Mouse (Mus musculus) forebrain, embryonic 12.5 days (tissue): ENCODE data around the gene Emilin1. TPM values are rescaled to one million over a fixed set of nuclear protein-coding genes. Genes with fewer than 3 reads are reported as not detected.
"Not testable (repeated sequence)": the region's sequence is repeated elsewhere in the genome, so short reads cannot be mapped to it uniquely, and the experiment has no call there.

ENCODE experiments used
- ATAC-seq: fragments of 200-750 bp; cut with Nextera tagmentation; 2 replicates; pipeline ENCODE4 v1.8.0; 2017; ENCODE audit warnings: moderate TSS enrichment; ENCODE audit not compliant: low FRiP score
- H3K27ac ChIP-seq: fragments of 300-500 bp; sonication (generic); 2 replicates; pipeline ENCODE4 v1.5.1; 2016; ENCODE audit warnings: mild to moderate bottlenecking
- H3K27me3 ChIP-seq: fragments of 300-500 bp; sonication (generic); 2 replicates; pipeline ENCODE4 v1.6.1; 2016; ENCODE audit warnings: mild to moderate bottlenecking
- H3K36me3 ChIP-seq: fragments of 300-500 bp; sonication (generic); replicated peaks from 2 replicates; pipeline ENCODE4 v1.6.1; 2016; ENCODE audit warnings: mild to moderate bottlenecking
- H3K4me1 ChIP-seq: fragments of 300-500 bp; sonication (generic); 2 replicates; pipeline ENCODE4 v1.6.1; 2016
- H3K4me2 ChIP-seq: fragments of 300-500 bp; sonication (generic); 2 replicates; pipeline ENCODE4 v1.6.1; 2016; ENCODE audit warnings: mild to moderate bottlenecking, moderate library complexity
- H3K4me3 ChIP-seq: fragments of 300-500 bp; sonication (generic); replicated peaks from 2 replicates; pipeline ENCODE4 v1.5.1; 2016; ENCODE audit warnings: mild to moderate bottlenecking
- H3K9ac ChIP-seq: fragments of 300-500 bp; sonication (generic); 2 replicates; pipeline ENCODE4 v1.6.1; 2016; ENCODE audit warnings: mild to moderate bottlenecking
- H3K9me3 ChIP-seq: fragments of 300-500 bp; sonication (generic); 2 replicates; pipeline ENCODE4 v1.6.1; 2016
- whole genome bisulfite sequencing: fragments of 180-500 bp; shearing (Covaris S2); methylation state at CpG from one replicate; pipeline ENCODE4 v1.1.7; 2016; 5-methylcytosine and 5-hydroxymethylcytosine counted together
- polyA plus RNA-seq: library from polyadenylated mRNA; unstranded; fragments of >200 nt; fragmentation: Nextera tagmentation; extraction: Ambion mirVana; gene quantifications from 2 replicates; pipeline ENCODE4 v1.2.1, GENCODE M21; 2016

The Emilin1 gene
- polyA plus RNA-seq, 1 experiment from 2014 or later, result 52.4 TPM

- ATAC-seq, H3K9ac ChIP-seq, H3K27ac ChIP-seq, H3K4me2 ChIP-seq, H3K27me3 ChIP-seq, H3K4me1 ChIP-seq, H3K4me3 ChIP-seq, H3K9me3 ChIP-seq: not testable (repeated sequence)
- WGBS, result 89% methylated on average over 4 of the region's 4 CpGs
- H3K36me3 ChIP-seq, result peaks cover 14% of the 10 kb centered on the region
Observed at GRCm38 (mm10) chr5:30881839-30882238, 31.4 kb upstream of the Emilin1 start.

GRCm38 (mm10) chr5:30886209-30886608 is 27.0 kb upstream of the Emilin1 start:
- no peak overlapping the region for H3K9ac ChIP-seq
- H3K4me2 ChIP-seq, result peak overlapping the region; percentile 69; the same call in 1 of the 2 replicates
- no peak overlapping the region for H3K27ac ChIP-seq
- H3K9me3 ChIP-seq, result no peaks in the 10 kb centered on the region
- H3K4me1 ChIP-seq, result peaks cover 17% of the 10 kb centered on the region
- peaks cover 9% of the 10 kb centered on the region for H3K36me3 ChIP-seq
- no peaks in the 10 kb centered on the region for H3K27me3 ChIP-seq
- ATAC-seq, result no peak
- 47% methylated on average over 4 of the region's 4 CpGs for WGBS
- H3K4me3 ChIP-seq, result no peak overlapping the region

- 25% methylated on average over 5 of the region's 5 CpGs for WGBS
- Histone ChIP-seq H3K9ac (peak overlapping the region; percentile 77), H3K27ac (peak overlapping the region; percentile 98), H3K4me2 (peak overlapping the region; percentile 69), H3K4me3 (peak overlapping the region; percentile 82), H3K36me3 (peaks cover 14% of the 10 kb centered on the region), H3K4me1 (peaks cover 17% of the 10 kb centered on the region), H3K27me3 (no peaks in the 10 kb centered on the region), H3K9me3 (no peaks in the 10 kb centered on the region)
- no peak for ATAC-seq
Observed at GRCm38 (mm10) chr5:30886731-30887130, 26.5 kb upstream of the Emilin1 start.

- H3K27ac ChIP-seq, result peak overlapping the region; percentile 98
- H3K36me3 ChIP-seq, result peaks cover 20% of the 10 kb centered on the region
- H3K9me3 ChIP-seq, result no peaks in the 10 kb centered on the region
- peak overlapping the region; percentile 69 for H3K4me2 ChIP-seq
- H3K27me3 ChIP-seq, result no peaks in the 10 kb centered on the region
- ATAC-seq, result peak; percentile 45
- H3K9ac ChIP-seq, result peak overlapping the region; percentile 77
- H3K4me1 ChIP-seq, result peaks cover 17% of the 10 kb centered on the region
- WGBS, result under 1% methylated on average over 19 of the region's 19 CpGs
- H3K4me3 ChIP-seq, result peak overlapping the region; percentile 82
Observed at GRCm38 (mm10) chr5:30887331-30887761, 25.9 kb upstream of the Emilin1 start.

GRCm38 (mm10) chr5:30887858-30888336 is 25.3 kb upstream of the Emilin1 start:
- H3K4me3 ChIP-seq, result peak overlapping the region; percentile 82
- peak overlapping the region; percentile 69 for H3K4me2 ChIP-seq
- WGBS, result under 1% methylated on average over 28 of the region's 28 CpGs
- H3K27ac ChIP-seq, result peak overlapping the region; percentile 98
- peaks cover 17% of the 10 kb centered on the region for H3K4me1 ChIP-seq
- H3K9ac ChIP-seq, result peak overlapping the region; percentile 77
- H3K27me3 ChIP-seq, result no peaks in the 10 kb centered on the region
- ATAC-seq, result peak; percentile 86
- peaks cover 26% of the 10 kb centered on the region for H3K36me3 ChIP-seq
- H3K9me3 ChIP-seq, result no peaks in the 10 kb centered on the region

- H3K36me3 ChIP-seq, result peaks cover 32% of the 10 kb centered on the region
- peak within 1 kb of the TSS; percentile 98 for H3K27ac ChIP-seq
- H3K27me3 ChIP-seq, result no peaks in the 10 kb centered on the region
- peak within 1 kb of the TSS; percentile 69 for H3K4me2 ChIP-seq
- peak within 1 kb of the TSS; percentile 83 for H3K9ac ChIP-seq
- H3K4me3 ChIP-seq, result peak within 1 kb of the TSS; percentile 82
- under 1% methylated on average over 33 of the region's 42 CpGs for WGBS
- peaks cover 17% of the 10 kb centered on the region for H3K4me1 ChIP-seq
- ATAC-seq, result peak; percentile 92
- no peaks in the 10 kb centered on the region for H3K9me3 ChIP-seq
Observed at GRCm38 (mm10) chr5:30888337-30889087, 24.7 kb upstream of the Emilin1 start, which contains the start of gene Agbl5. TSS of gene Agbl5 (plus strand) at chr5:30888694.

GRCm38 (mm10) chr5:30889088-30889754 is 24.0 kb upstream of the Emilin1 start:
- 1% methylated on average over 33 of the region's 42 CpGs for WGBS
- Histone ChIP-seq H3K9ac (peak overlapping the region; percentile 83), H3K27me3 (no peaks in the 10 kb centered on the region), H3K4me2 (peak overlapping the region; percentile 69), H3K36me3 (peaks cover 39% of the 10 kb centered on the region), H3K9me3 (no peaks in the 10 kb centered on the region), H3K27ac (peak overlapping the region; percentile 98), H3K4me1 (peaks cover 17% of the 10 kb centered on the region), H3K4me3 (peak overlapping the region; percentile 82)
- ATAC-seq, result peak; percentile 31

GRCm38 (mm10) chr5:30890375-30890774 is 22.8 kb upstream of the Emilin1 start:
- no peak overlapping the region for H3K27ac ChIP-seq
- H3K9ac ChIP-seq, result peak overlapping the region; percentile 83
- peaks cover 17% of the 10 kb centered on the region for H3K4me1 ChIP-seq
- H3K9me3 ChIP-seq, result no peaks in the 10 kb centered on the region
- peak overlapping the region; percentile 69 for H3K4me2 ChIP-seq
- H3K27me3 ChIP-seq, result no peaks in the 10 kb centered on the region
- WGBS, result 84% methylated on average over 7 of the region's 7 CpGs
- H3K4me3 ChIP-seq, result peak overlapping the region; percentile 82
- peaks cover 51% of the 10 kb centered on the region for H3K36me3 ChIP-seq
- ATAC-seq, result no peak

GRCm38 (mm10) chr5:30901860-30902259 is 11.3 kb upstream of the Emilin1 start:
- Histone ChIP-seq H3K4me3 (no peak overlapping the region), H3K4me1 (peaks cover 11% of the 10 kb centered on the region), H3K27ac (no peak overlapping the region), H3K27me3 (no peaks in the 10 kb centered on the region), H3K9ac (no peak overlapping the region), H3K36me3 (peaks cover 76% of the 10 kb centered on the region), H3K4me2 (no peak overlapping the region), H3K9me3 (no peaks in the 10 kb centered on the region)
- WGBS, result 91% methylated on average over 5 of the region's 5 CpGs
- ATAC-seq, result no peak

- H3K27me3 ChIP-seq, result peaks cover 7% of the 10 kb centered on the region
- peak within 1 kb of the TSS; percentile 78 for H3K4me3 ChIP-seq
- under 1% methylated on average over 58 of the region's 58 CpGs for WGBS
- peaks cover 32% of the 10 kb centered on the region for H3K4me1 ChIP-seq
- peak within 1 kb of the TSS; percentile 76 for H3K9ac ChIP-seq
- peak; percentile 96 for ATAC-seq
- H3K9me3 ChIP-seq, result no peaks in the 10 kb centered on the region
- peak within 1 kb of the TSS; percentile 81 for H3K27ac ChIP-seq
- H3K36me3 ChIP-seq, result peaks cover 34% of the 10 kb centered on the region
- peak within 1 kb of the TSS; percentile 96 for H3K4me2 ChIP-seq
Observed at GRCm38 (mm10) chr5:30907413-30908059, 5.7 kb upstream of the Emilin1 start, which contains the start of gene Ost4. TSS of gene Ost4 (minus strand) at chr5:30907788.

GRCm38 (mm10) chr5:30908426-30909299 is 4.5 kb upstream of the Emilin1 start:
- peak overlapping the region; percentile 96 for H3K4me2 ChIP-seq
- WGBS, result 55% methylated on average over 13 of the region's 13 CpGs
- H3K36me3 ChIP-seq, result peaks cover 23% of the 10 kb centered on the region
- peak overlapping the region; percentile 81; the same call in 1 of the 2 replicates for H3K27ac ChIP-seq
- peaks cover 7% of the 10 kb centered on the region for H3K27me3 ChIP-seq
- H3K4me3 ChIP-seq, result peak overlapping the region; percentile 78
- H3K9me3 ChIP-seq, result no peaks in the 10 kb centered on the region
- peak overlapping the region; percentile 76 for H3K9ac ChIP-seq
- ATAC-seq, result no peak
- H3K4me1 ChIP-seq, result peaks cover 43% of the 10 kb centered on the region
